Mouse (Mus musculus) stomach, postnatal 0 days (tissue): Measurements from ENCODE around the gene Slc24a4.

Source experiments
- CTCF ChIP-seq: IDR thresholded peaks from 2 replicates; pipeline ENCODE4 v1.5.1; 2016; ENCODE audit warnings: antibody characterized with exemption, low read depth, mild to moderate bottlenecking, moderate library complexity
- EP300 ChIP-seq: optimal IDR thresholded peaks from 2 replicates; pipeline ENCODE3; 2016; ENCODE audit warnings: antibody characterized with exemption

GRCm38 (mm10) chr12:102270776-102271405, 142.4 kb downstream of the Slc24a4 start:
- no peak for TF ChIP-seq CTCF
- TF ChIP-seq EP300 = no peak
